Mouse (Mus musculus) heart, embryonic 10.5 days (tissue): ENCODE measurements around the gene Tmem268. TPM values are rescaled to one million over a fixed set of nuclear protein-coding genes. Genes with fewer than 3 reads are reported as not detected.

Experiments used
- DNase-seq: peaks from one replicate; pipeline ENCODE4 v3.0.0-alpha.2; 2017; ENCODE audit warnings: low spot score
- H3K27ac ChIP-seq: fragments of 300-500 bp; sonication (generic); 2 replicates; pipeline ENCODE4 v1.5.1; 2016; ENCODE audit warnings: mild to moderate bottlenecking
- H3K27me3 ChIP-seq: fragments of 300-500 bp; sonication (generic); 2 replicates; pipeline ENCODE4 v1.6.1; 2016; ENCODE audit warnings: mild to moderate bottlenecking; ENCODE audit not compliant: poor library complexity, insufficient read depth, severe bottlenecking
- H3K36me3 ChIP-seq: fragments of 300-500 bp; sonication (generic); 2 replicates; pipeline ENCODE4 v1.6.1; 2016; ENCODE audit warnings: mild to moderate bottlenecking, moderate library complexity
- H3K4me1 ChIP-seq: fragments of 300-500 bp; sonication (generic); 2 replicates; pipeline ENCODE4 v1.6.1; 2016; ENCODE audit warnings: mild to moderate bottlenecking
- H3K4me3 ChIP-seq: fragments of 300-500 bp; sonication (generic); 2 replicates; pipeline ENCODE4 v1.5.1; 2016; ENCODE audit warnings: mild to moderate bottlenecking, moderate library complexity
- H3K9me3 ChIP-seq: fragments of 300-500 bp; sonication (generic); 2 replicates; pipeline ENCODE4 v1.6.1; 2016; ENCODE audit warnings: mild to moderate bottlenecking, moderate library complexity
- WGBS: fragments of 180-500 bp; shearing (Covaris S2); methylation state at CpG from one replicate; pipeline ENCODE4 v1.1.7; 2016; 5-methylcytosine and 5-hydroxymethylcytosine counted together
- polyA plus RNA-seq: library from polyadenylated mRNA; unstranded; fragments of >200 nt; fragmentation: Nextera tagmentation; extraction: Ambion mirVana; gene quantifications from 2 replicates; pipeline ENCODE4 v1.2.1, GENCODE M21; 2016

Gene Tmem268
- polyA plus RNA-seq, 1 experiment from 2014 or later, result 7.9 TPM

DNA sequence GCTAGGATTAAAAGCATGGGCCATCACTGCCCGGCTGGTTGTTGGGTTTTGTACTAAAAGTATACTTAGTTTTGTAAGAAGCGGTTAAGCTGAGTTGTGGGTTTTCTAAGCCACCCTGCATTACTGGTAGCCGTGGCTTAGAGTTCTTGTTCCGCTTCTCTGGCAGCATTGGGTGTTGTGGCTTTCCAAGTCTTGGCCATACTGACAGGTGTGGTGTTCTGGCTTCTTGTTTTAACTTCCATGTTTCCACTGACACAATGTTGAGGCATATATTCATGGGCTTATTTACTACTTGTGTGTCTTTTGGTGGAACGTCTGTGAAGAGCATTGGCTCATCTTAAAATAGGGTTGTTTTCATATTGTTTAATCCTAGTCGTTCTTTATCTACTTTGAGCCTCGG lies 31.4 kb downstream of the Tmem268 start:
- no peaks in the 10 kb centered on the region; the same call in 1 of the 2 replicates for H3K36me3 ChIP-seq
- WGBS, result 79% methylated on average over 7 of the region's 7 CpGs
- no peaks in the 10 kb centered on the region for H3K9me3 ChIP-seq
- peaks cover 8% of the 10 kb centered on the region; the same call in 1 of the 2 replicates for H3K4me1 ChIP-seq
- no peak for DNase-seq
- no peak overlapping the region for H3K27ac ChIP-seq
- no peaks in the 10 kb centered on the region for H3K27me3 ChIP-seq
- no peak overlapping the region for H3K4me3 ChIP-seq

- DNase-seq, result no peak
- 82% methylated on average over 4 of the region's 4 CpGs for WGBS
Observed at GRCm38 (mm10) chr4:63590538-63590937, 32.0 kb downstream of the Tmem268 start.

GRCm38 (mm10) chr4:63594459-63595110 lies 36.0 kb downstream of the Tmem268 start:
- no peak for DNase-seq
- Histone ChIP-seq H3K27me3 (no peaks in the 10 kb centered on the region), H3K9me3 (no peaks in the 10 kb centered on the region), H3K4me1 (peaks cover 6% of the 10 kb centered on the region; the same call in 1 of the 2 replicates), H3K36me3 (no peaks in the 10 kb centered on the region), H3K4me3 (no peak overlapping the region), H3K27ac (no peak overlapping the region)
- 77% methylated on average over 5 of the region's 5 CpGs for WGBS

More at GRCm38 (mm10) chr4:63590538-63590937, 32.0 kb downstream of the Tmem268 start:
- Histone ChIP-seq H3K4me3 (no peak overlapping the region), H3K9me3 (no peaks in the 10 kb centered on the region), H3K27ac (no peak overlapping the region), H3K36me3 (no peaks in the 10 kb centered on the region; the same call in 1 of the 2 replicates), H3K4me1 (peaks cover 10% of the 10 kb centered on the region; the same call in 1 of the 2 replicates), H3K27me3 (no peaks in the 10 kb centered on the region)

DNA sequence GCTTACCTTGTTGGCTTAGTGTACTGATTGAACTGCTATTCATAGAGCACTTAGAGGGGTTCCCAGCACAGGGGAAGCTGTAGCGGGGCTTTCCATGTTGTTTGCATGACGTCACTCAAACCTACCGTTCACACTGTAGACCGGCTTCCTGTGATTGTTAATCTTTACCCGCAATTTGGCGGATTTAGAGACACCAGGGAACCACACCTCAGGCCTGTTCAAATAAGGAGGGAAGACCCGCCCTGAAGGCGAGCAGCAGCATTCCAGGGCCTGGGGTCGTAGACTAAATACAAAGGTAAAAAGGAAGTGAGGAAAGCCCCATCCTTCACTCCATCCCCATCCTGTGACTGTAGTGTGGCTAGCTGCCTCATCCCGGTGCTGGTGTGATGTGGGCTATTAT lies 36.7 kb downstream of the Tmem268 start:
- DNase-seq, result no peak
- 62% methylated on average over 10 of the region's 10 CpGs for WGBS
- H3K36me3 ChIP-seq, result no peaks in the 10 kb centered on the region
- no peak overlapping the region for H3K4me3 ChIP-seq
- no peak overlapping the region for H3K27ac ChIP-seq
- H3K9me3 ChIP-seq, result no peaks in the 10 kb centered on the region
- H3K4me1 ChIP-seq, result peaks cover 6% of the 10 kb centered on the region; the same call in 1 of the 2 replicates
- H3K27me3 ChIP-seq, result no peaks in the 10 kb centered on the region

DNA sequence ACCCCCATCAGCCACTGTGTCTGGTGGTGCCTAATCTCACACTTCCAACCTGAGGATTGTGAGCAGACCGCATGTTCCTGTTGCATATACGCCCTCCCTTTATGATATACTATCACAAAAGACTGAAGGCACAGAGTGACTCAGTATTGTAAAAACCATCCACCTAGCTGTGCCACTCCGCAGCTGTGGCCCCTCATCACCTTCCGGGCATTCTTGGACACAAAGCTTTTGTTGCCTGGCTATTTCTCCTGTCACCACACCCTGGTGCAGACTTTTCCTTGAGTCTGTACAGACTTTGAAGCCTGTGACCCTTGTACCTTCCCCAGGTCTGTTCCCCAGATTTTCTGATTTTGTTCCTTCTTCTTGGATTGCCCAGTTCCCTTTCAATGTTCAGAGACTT lies 37.4 kb downstream of the Tmem268 start:
- no peak for DNase-seq
- no peak overlapping the region for H3K27ac ChIP-seq
- no peak overlapping the region for H3K4me3 ChIP-seq
- H3K4me1 ChIP-seq, result peaks cover 6% of the 10 kb centered on the region; the same call in 1 of the 2 replicates
- no peaks in the 10 kb centered on the region for H3K36me3 ChIP-seq
- no peaks in the 10 kb centered on the region for H3K27me3 ChIP-seq
- 90% methylated on average over 4 of the region's 4 CpGs for WGBS
- no peaks in the 10 kb centered on the region for H3K9me3 ChIP-seq

GRCm38 (mm10) chr4:63600786-63601185 lies 42.2 kb downstream of the Tmem268 start:
- WGBS, result 75% methylated on average over 6 of the region's 6 CpGs
- no peaks in the 10 kb centered on the region for H3K36me3 ChIP-seq

DNA sequence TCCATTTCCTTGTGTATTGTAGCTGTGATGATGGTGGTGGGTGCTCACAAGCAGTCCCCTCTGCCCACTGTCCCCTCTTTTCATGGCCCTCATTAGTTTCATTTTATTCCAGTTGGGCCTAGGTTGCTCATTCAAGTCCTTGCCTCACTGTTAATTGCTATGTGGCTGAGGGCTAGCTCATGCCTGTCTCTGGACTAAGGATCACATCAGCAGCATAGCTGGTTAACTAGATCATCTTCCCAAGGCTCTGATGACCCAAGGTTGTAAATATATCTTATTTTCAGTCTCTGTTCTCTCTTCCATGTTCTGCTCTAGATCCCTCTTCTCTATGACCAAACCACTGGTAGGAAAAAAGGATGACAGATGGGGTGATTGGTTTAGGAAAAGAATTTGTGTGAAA lies 42.7 kb downstream of the Tmem268 start:
- no peak for DNase-seq
- no peaks in the 10 kb centered on the region for H3K36me3 ChIP-seq
- H3K4me3 ChIP-seq, result no peak overlapping the region
- H3K4me1 ChIP-seq, result peaks cover 11% of the 10 kb centered on the region; the same call in 1 of the 2 replicates
- H3K9me3 ChIP-seq, result no peaks in the 10 kb centered on the region
- no peaks in the 10 kb centered on the region for H3K27me3 ChIP-seq
- H3K27ac ChIP-seq, result no peak overlapping the region

More at GRCm38 (mm10) chr4:63600786-63601185, 42.2 kb downstream of the Tmem268 start:
- Histone ChIP-seq H3K27me3 (no peaks in the 10 kb centered on the region), H3K4me1 (peaks cover 11% of the 10 kb centered on the region; the same call in 1 of the 2 replicates), H3K4me3 (no peak overlapping the region), H3K27ac (no peak overlapping the region), H3K9me3 (no peaks in the 10 kb centered on the region)
- DNase-seq, result no peak

DNA sequence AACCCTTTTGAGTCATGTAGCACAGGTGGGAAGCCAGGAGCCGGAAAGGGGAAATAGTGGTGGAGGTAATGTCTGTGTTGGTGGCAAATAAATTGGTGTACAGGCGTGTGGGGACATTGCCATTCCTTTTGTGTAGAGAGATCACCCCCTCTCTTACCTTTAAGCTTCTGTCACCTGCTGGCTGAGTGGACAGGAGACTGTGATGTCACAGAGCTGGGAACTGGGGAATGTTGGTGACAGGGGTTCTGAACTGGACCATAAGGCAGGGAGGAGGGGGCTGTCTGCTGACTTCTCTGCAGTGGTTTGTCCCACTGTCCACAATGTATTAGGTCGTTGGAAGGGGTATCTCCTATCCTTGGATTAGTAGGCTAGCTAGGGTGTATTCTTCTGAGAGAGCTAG lies 46.4 kb downstream of the Tmem268 start, which contains the start of gene Gm11213:
TSS of gene Gm11213 (minus strand) at position 317 of the 400 bp plus-strand sequence.
- Histone ChIP-seq H3K27me3 (no peaks in the 10 kb centered on the region), H3K9me3 (no peaks in the 10 kb centered on the region), H3K36me3 (no peaks in the 10 kb centered on the region), H3K27ac (peak within 1 kb of the TSS; percentile 11), H3K4me3 (no peak within 1 kb of the TSS), H3K4me1 (peaks cover 11% of the 10 kb centered on the region; the same call in 1 of the 2 replicates)
- WGBS, result 71% methylated on average over 3 of the region's 3 CpGs
- no peak for DNase-seq

- H3K4me3 ChIP-seq, result no peak overlapping the region
- peak overlapping the region; percentile 11 for H3K27ac ChIP-seq
- H3K9me3 ChIP-seq, result no peaks in the 10 kb centered on the region
- H3K36me3 ChIP-seq, result no peaks in the 10 kb centered on the region
- H3K4me1 ChIP-seq, result peaks cover 11% of the 10 kb centered on the region; the same call in 1 of the 2 replicates
- DNase-seq, result no peak
- 54% methylated on average over 3 of the region's 3 CpGs for WGBS
- H3K27me3 ChIP-seq, result no peaks in the 10 kb centered on the region
Observed at GRCm38 (mm10) chr4:63605545-63605944, 47.0 kb downstream of the Tmem268 start.

DNA sequence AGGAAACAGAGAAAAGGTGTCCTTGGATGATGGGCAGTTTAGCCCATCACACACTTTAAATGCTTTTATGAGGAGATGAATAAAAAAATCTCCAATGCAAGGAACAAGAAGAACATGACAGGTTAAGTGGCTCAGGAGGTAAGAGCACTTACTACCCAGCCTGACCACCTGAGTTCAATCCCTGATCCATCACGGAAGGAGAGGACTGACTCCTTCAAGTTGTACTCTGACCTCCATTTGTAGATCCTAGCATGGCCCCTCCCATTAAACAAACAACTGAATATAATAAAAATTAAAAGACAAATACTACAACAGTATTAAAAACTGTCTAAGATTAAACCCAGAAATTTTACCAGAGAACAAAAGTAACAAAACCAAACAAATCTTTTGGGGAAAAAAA lies 47.4 kb downstream of the Tmem268 start:
- Histone ChIP-seq H3K36me3 (no peaks in the 10 kb centered on the region), H3K4me1 (peaks cover 11% of the 10 kb centered on the region; the same call in 1 of the 2 replicates), H3K4me3 (no peak overlapping the region), H3K27me3 (no peaks in the 10 kb centered on the region), H3K9me3 (no peaks in the 10 kb centered on the region), H3K27ac (peak overlapping the region; percentile 11; the same call in 1 of the 2 replicates)
- no peak for DNase-seq
- WGBS, result 71% methylated on average over 1 of the region's 1 CpGs

DNA sequence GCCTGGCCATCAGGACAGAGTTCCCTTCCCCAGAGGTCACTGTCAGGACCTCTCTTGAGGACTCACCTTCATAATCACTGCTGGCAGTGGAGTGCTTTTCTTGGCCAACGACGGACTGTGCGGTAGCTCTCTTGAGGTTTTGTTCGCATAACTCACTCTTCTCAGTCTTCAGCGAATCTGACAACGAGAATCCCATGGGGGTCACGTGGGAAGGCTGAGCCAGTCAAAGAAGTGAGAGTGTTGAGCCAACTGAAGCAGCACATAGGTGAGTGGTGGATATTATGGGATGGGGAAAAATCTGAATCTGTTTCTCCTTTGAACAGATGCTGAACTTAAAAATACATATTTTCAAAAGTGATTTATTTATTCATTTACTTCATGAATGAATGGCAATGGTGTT lies 49.8 kb downstream of the Tmem268 start:
- peaks cover 11% of the 10 kb centered on the region; the same call in 1 of the 2 replicates for H3K4me1 ChIP-seq
- no peaks in the 10 kb centered on the region for H3K36me3 ChIP-seq
- 74% methylated on average over 7 of the region's 7 CpGs for WGBS
- H3K4me3 ChIP-seq, result no peak overlapping the region
- H3K27ac ChIP-seq, result no peak overlapping the region
- DNase-seq, result no peak
- H3K9me3 ChIP-seq, result no peaks in the 10 kb centered on the region
- no peaks in the 10 kb centered on the region for H3K27me3 ChIP-seq

GRCm38 (mm10) chr4:63621861-63622260 lies 63.3 kb downstream of the Tmem268 start:
- Histone ChIP-seq H3K27ac (no peak overlapping the region), H3K36me3 (no peaks in the 10 kb centered on the region), H3K27me3 (no peaks in the 10 kb centered on the region), H3K9me3 (no peaks in the 10 kb centered on the region), H3K4me1 (no peaks in the 10 kb centered on the region), H3K4me3 (no peak overlapping the region)
- 70% methylated on average over 2 of the region's 2 CpGs for WGBS
- no peak for DNase-seq

DNA sequence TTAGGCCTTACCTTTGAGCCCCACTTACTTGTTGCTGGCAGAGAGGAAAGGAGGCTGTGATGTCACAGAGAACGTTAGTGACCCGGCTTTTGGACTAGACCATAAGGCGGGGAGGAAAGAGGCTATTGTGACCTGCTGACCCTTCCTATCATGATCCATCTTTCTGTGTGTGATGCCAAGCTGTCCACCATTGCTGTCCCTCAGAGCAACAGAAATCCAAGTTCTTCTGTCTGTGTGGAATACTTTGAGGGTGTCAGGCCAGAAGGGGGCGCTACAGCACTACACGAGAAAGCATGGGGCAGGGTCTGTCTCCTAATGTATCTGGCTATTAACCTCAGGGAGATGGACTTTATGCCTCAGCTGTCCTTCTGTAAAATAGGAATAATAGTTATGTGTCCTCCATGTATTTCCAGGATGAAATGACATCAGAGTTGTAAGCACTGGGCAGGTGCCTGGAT lies 63.8 kb downstream of the Tmem268 start, which contains the start of gene Tex48:
TSS of gene Tex48 (minus strand) at position 51 of the 458 bp plus-strand sequence.
- Histone ChIP-seq H3K4me1 (no peaks in the 10 kb centered on the region), H3K27me3 (no peaks in the 10 kb centered on the region), H3K27ac (no peak within 1 kb of the TSS), H3K9me3 (no peaks in the 10 kb centered on the region), H3K4me3 (no peak within 1 kb of the TSS), H3K36me3 (no peaks in the 10 kb centered on the region)
- no peak for DNase-seq
- 53% methylated on average over 5 of the region's 5 CpGs for WGBS
